Mouse (Mus musculus): ENCODE data around the gene Mapk11. TPM values are rescaled to one million over a fixed set of nuclear protein-coding genes. Genes with fewer than 3 reads are reported as not detected.
A peak's percentile ranks its signal among the peaks of the same experiment; 100 is the strongest.

Gene Mapk11
- total RNA-seq, 2 experiments from 2014 or later = 1.7 to 2.0 TPM

DNA sequence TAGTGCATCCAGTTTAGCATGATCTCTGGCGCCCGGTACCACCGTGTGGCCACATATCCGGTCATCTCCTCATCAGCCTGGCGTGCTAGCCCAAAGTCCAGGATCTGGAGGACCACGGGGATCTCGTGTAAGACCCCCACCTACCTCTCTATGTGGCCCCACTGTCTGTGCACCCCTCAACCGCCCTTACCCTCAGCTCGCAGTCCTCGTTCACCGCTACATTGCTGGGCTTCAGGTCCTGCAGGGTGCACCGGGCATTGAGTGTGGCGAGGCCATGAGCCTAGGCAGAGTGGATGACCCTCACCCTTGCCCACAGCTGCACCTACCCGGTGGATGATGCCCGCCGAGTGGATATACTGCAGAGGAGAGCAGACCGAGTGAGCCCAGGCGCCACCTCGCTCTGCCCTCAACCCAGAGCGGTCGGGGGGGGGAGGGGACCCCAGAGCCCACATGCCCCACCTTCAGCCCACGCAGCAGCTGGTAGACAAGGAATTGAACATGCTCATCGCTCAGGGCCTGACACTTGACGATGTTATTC lies 3.5 kb downstream of the Mapk11 start:
- intact Hi-C loops (cut with DNase I) = no loop called here
- DNase-seq = no peak

DNA sequence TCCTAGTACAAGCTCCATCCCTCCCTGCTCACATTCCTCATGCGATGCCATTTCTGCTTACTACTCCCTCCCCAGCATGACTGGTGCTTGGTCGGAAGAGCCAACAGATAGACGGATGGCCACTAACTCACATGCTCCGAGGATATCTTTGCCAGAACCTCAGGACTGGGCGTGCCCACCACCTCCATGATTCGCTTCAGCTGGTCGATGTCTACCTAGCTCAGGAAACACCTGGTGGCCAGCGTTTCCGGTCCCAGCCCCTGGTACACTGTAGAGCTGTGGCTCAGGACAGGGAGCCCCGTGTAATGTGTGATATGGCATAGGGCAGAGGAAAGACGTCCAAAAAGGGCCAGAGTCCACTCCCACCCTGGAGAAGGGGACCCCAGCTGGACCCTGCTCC lies 4.5 kb downstream of the Mapk11 start:
- intact Hi-C loops (cut with DNase I) = no loop called here
- no peak for DNase-seq

DNA sequence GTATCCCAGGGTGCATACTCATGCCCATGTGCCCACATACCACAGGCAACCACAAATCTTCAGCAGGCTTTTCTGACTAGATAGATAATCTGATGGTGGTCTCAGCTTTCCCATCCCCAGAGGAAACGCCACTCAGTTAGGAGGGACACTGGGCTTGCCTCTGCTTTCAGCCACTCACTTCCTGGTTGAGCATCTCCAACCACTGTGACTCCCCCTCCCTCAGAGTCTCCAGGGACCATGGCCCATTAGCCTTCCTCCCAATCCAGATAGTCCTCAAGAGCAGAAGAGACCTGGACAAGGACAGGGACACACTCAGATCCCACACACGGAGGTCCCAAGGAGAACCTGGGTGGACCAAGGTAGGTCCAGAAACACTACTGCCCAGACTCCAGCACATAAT lies 6.3 kb downstream of the Mapk11 start:
- intact Hi-C loops (cut with DNase I) = no loop called here
- DNase-seq = no peak

DNA sequence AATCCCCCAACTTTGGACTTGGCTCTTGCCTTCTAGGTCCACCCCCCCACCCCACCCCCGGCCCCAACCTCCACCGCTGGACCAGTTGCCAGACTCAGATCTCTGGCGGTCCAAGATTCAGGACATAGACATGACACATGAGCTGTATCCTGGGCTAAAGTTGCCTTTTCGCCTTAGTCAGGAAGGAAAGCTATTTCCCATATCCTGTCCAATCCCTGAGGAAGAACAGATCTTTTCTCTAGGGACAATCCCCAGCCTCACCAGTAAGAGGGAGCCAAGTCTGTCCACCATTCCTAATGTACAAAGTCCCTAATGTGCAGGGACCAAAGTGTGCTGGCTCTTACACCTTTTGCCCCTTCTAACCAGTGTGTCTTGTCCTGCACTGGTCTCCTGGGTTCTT lies 7.5 kb downstream of the Mapk11 start:
- DNase-seq = peak in 1 of 2 experiments; percentile 24
- intact Hi-C loops (cut with DNase I) = no loop called here

DNA sequence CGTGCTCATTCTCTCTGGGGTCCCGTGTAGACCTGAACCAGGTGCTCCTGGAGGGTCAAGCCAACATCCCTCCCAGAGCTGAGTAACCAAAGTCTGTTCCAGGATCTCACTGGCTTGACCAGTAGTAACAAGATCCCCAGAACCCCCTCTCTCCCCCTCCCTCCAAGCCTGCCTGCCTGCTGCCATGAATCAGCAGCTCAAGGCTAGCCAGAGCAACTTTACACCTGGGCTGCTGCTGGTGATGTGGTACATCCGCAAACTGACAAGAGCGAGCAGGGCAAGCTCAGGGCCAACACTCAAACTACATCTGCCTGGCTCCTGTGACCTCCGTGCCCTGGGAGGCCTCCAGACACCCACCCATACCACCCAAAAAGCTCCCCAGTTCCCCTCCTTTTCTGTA lies 8.0 kb downstream of the Mapk11 start:
- no peak for DNase-seq
- intact Hi-C loops (cut with DNase I) = no loop called here

DNA sequence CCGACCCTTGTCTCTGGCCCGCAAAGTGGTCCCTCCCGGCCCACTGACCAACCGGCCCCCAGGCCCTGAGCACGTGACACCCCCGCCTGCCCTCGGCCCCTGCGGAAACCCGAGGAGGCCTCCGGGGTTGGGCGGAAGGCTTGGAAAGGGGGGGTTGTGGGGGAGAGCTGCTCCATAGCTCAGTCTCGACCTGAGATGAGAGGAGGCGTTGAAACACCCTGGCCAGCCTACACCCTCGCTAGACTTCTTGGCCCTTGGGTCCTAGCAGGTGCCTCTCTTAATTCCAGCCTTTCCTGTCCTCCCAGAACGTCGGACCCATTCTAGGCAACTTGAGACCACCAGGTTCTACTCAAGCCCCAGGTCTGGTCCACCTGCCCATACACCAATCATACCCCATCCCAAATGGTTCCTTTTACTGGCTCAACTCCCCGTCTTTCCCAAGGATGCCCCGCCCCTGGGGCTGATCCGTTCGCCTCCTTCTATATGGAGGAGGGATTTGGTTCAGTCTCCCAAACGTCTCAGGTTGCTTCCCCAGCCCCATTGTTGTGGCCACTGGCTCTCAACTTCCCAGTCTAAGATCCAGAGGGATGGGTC lies 8.7 kb downstream of the Mapk11 start, which contains the start of gene Mapk12:
TSS of gene Mapk12 (minus strand) at position 45 of the 594 bp plus-strand sequence.
- intact Hi-C loops (cut with DNase I) = no loop called here
- peak in 1 of 2 experiments; percentile 39 for DNase-seq

DNA sequence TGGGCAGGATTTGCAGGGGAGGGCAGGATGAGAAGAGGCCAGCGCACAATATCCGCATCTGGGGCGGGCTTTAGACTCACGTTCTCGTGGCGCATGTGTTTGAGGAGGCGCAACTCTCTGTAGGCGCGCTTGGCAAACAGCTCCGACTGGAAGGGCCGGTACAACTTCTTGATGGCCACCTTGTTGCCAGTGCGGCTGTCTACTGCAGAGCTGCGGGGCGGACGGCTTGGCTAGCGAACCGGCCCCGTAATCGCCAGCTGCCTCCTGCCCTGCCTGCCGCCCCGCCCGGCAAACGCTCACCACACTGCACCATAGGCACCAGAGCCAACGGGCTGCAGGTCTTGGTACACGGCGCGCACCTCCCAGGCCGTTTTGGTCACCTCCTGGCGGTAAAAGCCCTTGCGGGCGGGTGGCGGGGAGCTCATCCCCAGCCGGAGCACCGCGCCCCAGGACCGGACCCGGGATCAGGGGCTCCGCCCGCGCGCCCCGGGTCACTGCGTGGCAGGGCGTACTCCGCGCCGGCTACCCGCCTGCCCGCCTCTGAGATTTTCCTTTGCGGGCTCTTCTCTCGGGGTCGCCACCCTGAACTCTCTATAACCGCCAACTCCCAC lies 9.3 kb downstream of the Mapk11 start:
- DNase-seq = peak; percentile 70 to 78
- intact Hi-C loops (cut with DNase I) = no loop called here

DNA sequence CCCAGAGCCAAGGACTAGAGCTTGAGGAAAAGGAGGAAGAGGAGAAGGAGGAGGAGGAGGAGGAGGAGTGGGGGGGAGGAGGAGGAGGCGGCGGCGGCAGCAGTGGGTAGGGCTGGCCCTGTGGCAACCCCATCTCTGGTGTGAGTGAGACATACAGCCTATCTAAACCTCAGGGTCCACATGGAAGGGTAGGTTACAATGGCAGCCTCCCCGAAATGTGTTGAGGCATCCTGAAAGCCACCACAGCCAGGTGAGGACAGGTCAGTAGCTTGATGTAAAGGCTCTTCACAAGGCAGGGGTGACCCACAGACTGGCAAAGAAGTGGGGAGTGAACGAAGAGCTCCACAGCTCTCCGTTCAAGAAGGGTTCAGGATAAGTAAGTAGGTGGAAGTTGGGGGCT lies 10.9 kb downstream of the Mapk11 start:
- no peak for DNase-seq
- intact Hi-C loops (cut with DNase I) = no loop called here

DNA sequence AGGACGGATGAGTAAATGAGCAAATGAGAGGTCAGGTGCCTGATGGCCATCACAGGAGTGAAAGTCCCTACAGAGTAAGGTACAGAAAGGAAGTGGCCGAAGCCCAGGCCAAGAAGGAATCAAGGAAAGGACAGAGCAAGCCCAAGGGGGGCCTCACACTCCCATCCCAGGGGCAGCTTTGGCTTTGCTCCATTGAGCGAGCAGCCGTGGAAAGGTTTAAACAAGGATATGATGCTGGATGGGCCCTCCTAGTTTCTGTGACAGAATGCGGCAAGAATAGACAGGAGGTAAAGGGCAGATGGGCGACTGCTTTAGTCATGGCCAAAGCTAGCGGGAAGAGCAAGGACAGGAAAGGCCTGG lies 11.4 kb downstream of the Mapk11 start:
- intact Hi-C loops (cut with DNase I) = no loop called here

DNA sequence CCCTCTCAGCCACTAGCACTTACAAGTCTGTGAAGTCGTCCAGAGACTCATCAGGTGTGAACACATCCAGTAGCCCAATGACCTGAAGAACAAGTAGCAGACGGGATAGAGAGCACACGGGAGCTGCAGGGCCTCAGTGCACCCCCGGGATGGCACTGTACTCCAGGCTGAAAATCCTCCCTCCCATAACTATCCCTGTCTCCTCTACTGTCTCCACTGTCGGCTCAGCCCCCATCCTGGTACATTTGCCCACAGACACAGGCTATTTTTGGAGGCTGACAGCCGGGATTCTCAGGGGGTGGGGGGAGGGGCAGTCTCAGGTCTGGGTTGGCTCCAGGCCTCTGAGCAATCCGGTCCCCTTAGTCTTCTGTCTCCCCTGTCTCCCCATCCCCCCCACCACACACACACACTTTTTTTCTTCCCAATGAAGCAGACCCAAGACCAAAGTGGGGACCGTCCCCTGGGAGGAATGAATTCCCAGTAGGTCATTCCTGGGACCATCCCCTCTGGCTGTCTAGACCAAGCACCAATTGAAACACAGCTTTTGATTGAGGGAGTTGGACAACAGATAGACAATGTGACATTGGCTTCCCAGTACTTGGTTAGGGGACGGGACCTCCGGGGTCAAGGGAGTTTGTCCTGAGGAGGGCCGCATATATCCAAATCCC lies 11.9 kb downstream of the Mapk11 start:
- no peak for DNase-seq
- intact Hi-C loops (cut with DNase I) = no loop called here

More for the DNA sequence above, 11.4 kb downstream of the Mapk11 start:
- no peak for DNase-seq

DNA sequence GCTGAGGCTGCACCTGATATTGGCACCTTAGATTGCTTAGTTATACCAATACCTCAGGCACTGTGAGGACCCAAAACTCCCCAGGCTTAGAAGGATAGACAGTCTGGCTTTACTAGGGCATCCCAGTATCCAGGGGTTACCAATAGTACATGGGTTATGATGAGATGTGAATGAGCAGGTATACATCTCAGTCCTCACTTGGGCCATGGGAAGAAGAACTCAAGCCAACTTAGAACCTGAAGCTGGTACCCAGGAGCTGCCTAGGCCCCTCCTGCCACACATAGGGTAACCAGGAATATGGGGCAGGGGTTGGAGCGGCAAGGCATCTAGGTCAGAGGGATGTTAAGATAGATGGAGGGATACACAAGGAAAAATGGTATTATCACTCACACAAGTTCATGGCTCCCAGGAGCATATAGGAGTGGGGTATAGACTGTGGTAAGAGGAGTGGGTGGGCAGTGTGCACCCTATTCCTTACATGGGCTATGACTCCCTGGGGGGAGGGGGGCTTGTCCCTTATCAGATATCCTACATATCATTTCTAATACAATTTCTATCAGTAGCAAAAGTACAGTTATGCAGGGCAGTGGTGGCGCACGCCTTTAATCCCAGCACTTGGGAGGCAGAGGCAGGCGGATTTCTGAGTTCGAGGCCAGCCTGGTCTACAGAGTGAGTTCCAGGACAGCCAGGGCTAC lies 12.8 kb downstream of the Mapk11 start:
- DNase-seq = no peak
- intact Hi-C loops (cut with DNase I) = no loop called here

DNA sequence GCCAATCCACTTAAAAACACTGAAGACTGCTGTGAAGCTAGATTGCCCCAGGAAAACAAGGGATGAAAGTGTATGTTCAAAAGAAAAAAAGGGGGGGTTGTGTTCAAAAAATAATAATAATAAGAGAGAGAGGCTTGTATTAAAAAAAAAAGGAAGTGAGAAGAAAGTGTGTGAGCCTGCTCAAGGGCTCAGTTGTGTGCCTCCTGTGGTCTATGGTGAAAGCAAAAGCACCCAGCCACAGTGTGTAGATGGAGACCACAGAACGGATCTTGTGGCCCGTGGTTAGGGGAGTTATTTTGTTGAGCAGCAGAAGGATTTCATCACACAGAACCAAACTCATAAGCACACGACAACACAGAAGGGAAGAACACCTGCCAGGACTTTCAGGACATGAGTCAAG lies 18.1 kb downstream of the Mapk11 start:
- intact Hi-C loops (cut with DNase I) = no loop called here

DNA sequence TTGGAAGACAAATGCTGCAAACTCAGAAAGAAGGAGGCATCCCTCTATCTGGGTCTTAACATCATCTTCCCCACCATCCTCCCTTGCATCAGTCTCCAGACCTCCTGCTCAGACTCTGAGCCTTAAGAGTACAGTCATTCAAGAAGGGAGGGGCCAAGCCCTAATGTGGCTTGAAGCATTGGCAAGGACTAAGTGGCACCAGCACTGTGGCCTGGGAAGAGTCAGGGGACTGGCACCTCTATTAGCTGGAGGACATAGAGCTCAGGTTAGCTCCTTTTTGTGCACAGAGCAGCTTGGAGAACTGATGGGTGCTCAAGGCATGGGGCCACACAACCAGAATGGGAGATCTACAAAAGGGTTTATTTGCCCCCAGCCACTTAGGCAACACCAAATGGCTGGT lies 19.2 kb downstream of the Mapk11 start:
- intact Hi-C loops (cut with DNase I) = no loop called here
- DNase-seq = no peak

More for the DNA sequence above, 18.1 kb downstream of the Mapk11 start:
- DNase-seq = no peak

DNA sequence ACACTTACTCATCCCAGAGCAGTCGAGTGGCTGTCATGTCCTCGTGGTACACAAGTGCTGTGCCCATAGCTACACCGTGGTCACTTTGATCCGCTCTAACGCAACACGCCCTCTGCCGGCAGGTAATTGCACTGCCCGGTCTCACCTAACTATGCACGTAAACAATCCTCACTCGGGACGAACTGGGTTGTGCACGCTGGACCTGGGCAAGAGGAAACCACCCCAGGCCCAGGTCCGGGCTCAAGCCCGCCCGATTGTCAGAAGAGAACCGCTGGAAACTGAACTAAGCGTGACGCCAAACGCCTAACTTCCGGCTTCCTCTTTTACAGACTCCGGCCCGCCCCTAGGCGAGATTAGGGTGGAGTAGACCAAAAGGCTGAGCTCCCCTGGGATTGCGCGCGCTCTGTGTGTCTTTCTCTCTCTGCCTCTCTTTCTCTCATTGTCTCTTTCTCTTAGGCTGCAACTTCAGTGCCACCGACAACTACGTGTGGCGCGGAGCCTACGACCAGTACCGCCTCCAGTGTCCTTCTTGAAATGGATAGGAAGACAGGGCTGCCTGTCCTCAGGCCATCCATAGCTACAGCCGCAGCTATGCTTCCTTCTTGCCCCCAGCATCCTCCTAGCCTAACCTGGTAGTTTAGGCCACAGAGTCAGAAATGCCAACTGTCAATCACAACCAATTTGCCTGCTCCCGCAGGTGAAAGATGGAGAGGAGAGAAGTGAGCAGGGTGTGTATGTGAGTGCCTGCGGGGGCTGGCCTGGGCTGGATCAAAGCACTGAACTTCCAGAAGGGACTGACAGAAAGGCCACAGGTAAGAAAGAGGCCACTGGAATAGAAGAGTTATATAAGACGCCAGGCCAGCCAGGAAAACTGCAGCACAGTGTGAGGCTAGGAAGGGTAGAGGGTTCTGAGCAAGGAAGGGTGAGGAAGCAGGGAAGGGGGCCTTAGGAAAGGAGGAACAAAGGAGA lies 20.8 kb downstream of the Mapk11 start, which contains the start of gene Hdac10:
TSS of gene Hdac10 (minus strand) at position 319 of the 969 bp plus-strand sequence.
- DNase-seq = peak; percentile 86 to 92
- intact Hi-C loops (cut with DNase I) = loop anchor here (2.0 kb wide), 2 partner anchors 22 to 68 kb away; partner anchors contain the start of gene Dennd6b

DNA sequence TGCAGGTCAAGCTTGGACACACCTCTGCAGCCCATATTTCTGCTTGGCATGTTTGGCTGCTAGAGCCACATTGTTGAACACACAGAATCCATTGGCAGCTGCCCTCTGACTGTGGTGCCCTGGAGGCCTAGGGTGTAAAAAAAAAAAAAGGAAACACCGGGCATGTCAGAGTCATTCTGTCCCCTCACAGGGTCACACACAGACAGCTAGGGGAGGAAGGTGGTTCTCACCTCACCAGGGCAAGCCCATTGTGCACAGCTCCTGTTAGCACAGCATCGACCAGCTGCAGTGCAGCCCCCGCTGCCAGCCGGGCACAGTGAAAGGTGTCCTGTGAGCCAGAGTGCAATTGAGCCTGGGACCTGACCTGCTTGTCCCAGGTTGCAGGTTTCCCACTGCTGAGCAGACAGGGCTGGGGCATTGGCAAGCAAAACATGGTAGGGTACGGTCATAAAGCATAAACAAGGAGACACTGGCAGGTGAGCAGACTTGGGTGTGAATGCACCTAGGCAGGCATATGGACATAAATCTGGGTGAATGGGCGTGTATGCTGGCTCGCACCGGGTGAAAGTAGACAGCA lies 22.0 kb downstream of the Mapk11 start:
- DNase-seq = no peak
- intact Hi-C loops (cut with DNase I) = no loop called here

DNA sequence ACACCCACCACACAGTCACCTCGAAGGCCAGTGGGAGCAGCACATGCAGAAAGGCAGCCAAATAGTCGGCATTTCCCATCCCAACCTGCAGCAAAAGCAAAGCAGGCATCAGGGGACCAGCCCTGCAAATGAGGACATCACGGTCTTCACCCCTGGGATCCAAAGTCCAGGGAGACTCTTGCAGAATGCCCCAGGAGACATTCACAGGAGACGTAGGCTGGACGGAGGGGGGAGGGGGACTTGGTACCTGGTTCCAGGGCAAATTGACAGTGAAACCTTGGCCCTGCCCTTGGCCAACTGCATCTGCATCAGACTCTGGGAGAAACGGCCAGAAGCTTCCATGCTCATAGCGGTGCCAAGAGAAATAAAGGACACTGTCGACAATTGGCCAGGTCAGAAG lies 22.8 kb downstream of the Mapk11 start:
- DNase-seq = no peak
- intact Hi-C loops (cut with DNase I) = no loop called here

DNA sequence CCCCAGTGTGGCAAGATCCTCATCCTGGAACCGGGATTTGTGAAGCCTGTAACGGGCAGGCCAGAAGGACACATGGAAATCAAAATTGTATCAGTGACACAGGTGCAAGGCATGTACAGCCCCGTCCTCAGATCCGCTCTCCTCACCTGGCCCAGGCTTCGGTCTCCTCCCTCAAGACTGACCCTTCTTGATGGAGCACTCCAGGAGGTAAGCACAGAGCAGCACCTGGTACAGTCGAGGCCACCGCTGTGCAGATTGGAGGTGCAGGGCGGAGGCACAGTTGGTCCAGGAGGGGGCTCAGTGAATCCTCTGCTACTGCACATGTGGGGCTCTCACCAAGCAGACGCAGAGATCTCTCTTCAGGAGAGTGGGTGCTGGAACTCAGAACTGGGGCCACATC lies 24.1 kb downstream of the Mapk11 start:
- no peak for DNase-seq
- intact Hi-C loops (cut with DNase I) = no loop called here

DNA sequence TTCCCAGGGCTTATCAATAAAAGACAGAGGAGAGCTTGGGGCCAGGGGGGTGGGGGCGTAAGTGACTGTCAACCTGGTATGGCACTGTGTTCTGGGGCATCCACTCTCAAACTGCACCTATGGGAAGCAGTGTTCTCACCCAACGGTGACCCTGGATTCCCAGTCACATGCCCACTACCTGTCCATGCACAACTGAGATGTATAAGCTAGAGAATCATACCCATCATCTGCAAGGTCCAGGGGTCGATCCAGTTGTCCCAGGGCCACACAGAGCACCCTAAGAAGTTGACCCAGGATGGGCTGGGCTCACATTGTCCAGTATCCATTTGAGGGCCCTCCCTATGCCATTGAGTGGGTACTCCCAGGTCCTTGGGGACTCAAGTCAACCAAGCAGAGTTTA lies 25.1 kb downstream of the Mapk11 start:
- intact Hi-C loops (cut with DNase I) = loop anchor here (5.0 kb wide), 1 partner anchor 233 kb away; the partner anchor contains the start of genes Lmf2 and Ncaph2

DNA sequence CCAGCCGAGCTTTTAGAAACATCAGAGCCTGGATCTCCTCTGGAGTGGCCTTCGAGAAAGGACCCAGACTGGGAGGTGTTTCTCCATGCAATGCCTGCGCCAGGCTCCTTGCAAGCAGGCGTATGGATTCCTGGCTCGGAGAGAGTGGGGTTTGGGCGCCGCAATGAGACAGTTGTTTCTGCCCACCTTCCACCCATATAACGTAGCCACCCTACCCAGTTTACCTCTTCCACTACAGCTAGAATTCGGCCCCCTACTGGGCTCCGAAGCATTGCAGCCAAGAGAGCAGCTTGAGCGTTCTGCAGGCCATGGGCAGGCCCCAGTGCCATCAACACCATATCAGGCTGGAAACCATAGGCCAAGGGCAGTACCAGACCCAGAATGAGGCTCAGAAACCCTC lies 25.8 kb downstream of the Mapk11 start:
- intact Hi-C loops (cut with DNase I) = loop anchor here (2.0 to 5.0 kb wide), 2 partner anchors 87 to 234 kb away; partner anchors contain the start of genes Lmf2, Ncaph2 and Ppp6r2
- DNase-seq = no peak

More for the DNA sequence above, 25.1 kb downstream of the Mapk11 start:
- no peak for DNase-seq

Measured in heart, postnatal 36 days (tissue).